22 mouse cellular contexts compared by ENCODE assay signal in genomic region chr10:46071810-46072549, GRCm38 (mm10).
A peak's percentile ranks its signal among the peaks of the same experiment; 100 is the strongest.
DNase-seq lines count a peak whose midpoint lies in the region; ATAC-seq lines count a peak whose summit lies in the region.
"Had no signal": no experiment of that assay in that cellular context is flagged by ENCODE, and none has a peak within 500 bp of the region (broad histone marks: within the 10 kb centered on the region; RNA-seq: fewer than 3 reads in every experiment).

No protein-coding gene starts in this region.

- H3K9me3 ChIP-seq in hindbrain, embryonic 13.5 days, result no peaks in the 10 kb centered on the region
- no peaks in the 10 kb centered on the region for H3K9me3 ChIP-seq in midbrain, embryonic 13.5 days
- H3K9me3 ChIP-seq in neural tube, embryonic 15.5 days (replicated peaks), result no peaks in the 10 kb centered on the region
- no peaks in the 10 kb centered on the region for H3K9me3 ChIP-seq in intestine, embryonic 15.5 days
- H3K9me3 ChIP-seq: limb, embryonic 10.5 days; liver, embryonic 13.5 days had no signal

- H3K27me3 ChIP-seq in hindbrain, embryonic 13.5 days, result no peaks in the 10 kb centered on the region
- no peaks in the 10 kb centered on the region for H3K27me3 ChIP-seq in midbrain, embryonic 13.5 days
- no peaks in the 10 kb centered on the region for H3K27me3 ChIP-seq in neural tube, embryonic 15.5 days (replicated peaks)
- no peaks in the 10 kb centered on the region for H3K27me3 ChIP-seq in intestine, embryonic 15.5 days (replicated peaks)
- H3K27me3 ChIP-seq: liver, embryonic 13.5 days; megakaryocyte, embryonic 14.5 days had no signal

- H3K9ac ChIP-seq in hindbrain, embryonic 13.5 days, result 0 out of 2 replicates have a peak overlapping the region, but pooled peaks have one; percentile 35
- no peak overlapping the region for H3K9ac ChIP-seq in midbrain, embryonic 13.5 days (replicated peaks)
- H3K9ac ChIP-seq in neural tube, embryonic 15.5 days (replicated peaks), result no peak overlapping the region
- no peak overlapping the region for H3K9ac ChIP-seq in intestine, embryonic 15.5 days
- H3K9ac ChIP-seq: liver, embryonic 13.5 days had no signal

- peaks cover 32% of the 10 kb centered on the region for H3K4me1 ChIP-seq in hindbrain, embryonic 13.5 days (replicated peaks)
- H3K4me1 ChIP-seq in midbrain, embryonic 13.5 days (replicated peaks), result peaks cover 24% of the 10 kb centered on the region
- peaks cover 16% of the 10 kb centered on the region for H3K4me1 ChIP-seq in neural tube, embryonic 15.5 days
- no peaks in the 10 kb centered on the region for H3K4me1 ChIP-seq in intestine, embryonic 15.5 days (replicated peaks)
- H3K4me1 ChIP-seq: liver, embryonic 13.5 days; megakaryocyte, embryonic 14.5 days had no signal

- no peak overlapping the region for H3K4me3 ChIP-seq in hindbrain, embryonic 13.5 days
- H3K4me3 ChIP-seq in midbrain, embryonic 13.5 days (replicated peaks), result no peak overlapping the region
- H3K4me3 ChIP-seq in neural tube, embryonic 15.5 days (replicated peaks), result no peak overlapping the region
- H3K4me3 ChIP-seq in intestine, embryonic 15.5 days (replicated peaks), result no peak overlapping the region
- H3K4me3 ChIP-seq: heart, adult 2 months; limb, embryonic 10.5 days; liver, embryonic 13.5 days; megakaryocyte, embryonic 14.5 days had no signal

- no peaks in the 10 kb centered on the region for H3K36me3 ChIP-seq in hindbrain, embryonic 13.5 days
- H3K36me3 ChIP-seq in midbrain, embryonic 13.5 days, result no peaks in the 10 kb centered on the region
- no peaks in the 10 kb centered on the region for H3K36me3 ChIP-seq in neural tube, embryonic 15.5 days
- H3K36me3 ChIP-seq in intestine, embryonic 15.5 days, result no peaks in the 10 kb centered on the region
- H3K36me3 ChIP-seq: limb, embryonic 10.5 days; liver, embryonic 13.5 days had no signal

- no peak overlapping the region for H3K4me2 ChIP-seq in hindbrain, embryonic 13.5 days
- no peak overlapping the region for H3K4me2 ChIP-seq in midbrain, embryonic 13.5 days (replicated peaks)
- H3K4me2 ChIP-seq in neural tube, embryonic 15.5 days, result no peak overlapping the region; the same call in 1 of the 2 replicates
- no peak overlapping the region for H3K4me2 ChIP-seq in intestine, embryonic 15.5 days (replicated peaks)
- H3K4me2 ChIP-seq: liver, embryonic 13.5 days had no signal

- peak overlapping the region; percentile 73 for H3K27ac ChIP-seq in hindbrain, embryonic 13.5 days
- H3K27ac ChIP-seq in midbrain, embryonic 13.5 days, result peak overlapping the region; percentile 78
- peak overlapping the region; percentile 41; the same call in 1 of the 2 replicates for H3K27ac ChIP-seq in neural tube, embryonic 15.5 days (replicated peaks)
- no peak overlapping the region for H3K27ac ChIP-seq in intestine, embryonic 15.5 days
- H3K27ac ChIP-seq: heart, adult 2 months; liver, embryonic 13.5 days had no signal

- ATAC-seq in hindbrain, embryonic 13.5 days (ENCODE audit: low FRiP score), result peak; percentile 63
- ATAC-seq in midbrain, embryonic 13.5 days, result peak; percentile 47
- ATAC-seq in neural tube, embryonic 15.5 days (ENCODE audit: low FRiP score), result peak; percentile 65; the same call in 1 of the 2 replicates
- ATAC-seq in intestine, embryonic 15.5 days, result no peak
- ATAC-seq: activated CD4-positive, CD25-positive, alpha-beta regulatory T cell, adult 4 months; lung, postnatal 0 days; Patski had no signal

- 53% methylated on average over 12 of the region's 12 CpGs for WGBS in hindbrain, embryonic 13.5 days
- WGBS in midbrain, embryonic 13.5 days, result 54% methylated on average over 12 of the region's 12 CpGs
- WGBS in neural tube, embryonic 15.5 days, result 41% methylated on average over 12 of the region's 12 CpGs
- WGBS in intestine, embryonic 15.5 days, result 74% methylated on average over 12 of the region's 12 CpGs

- DNase-seq in retina, postnatal 1 day, result peak; percentile 11
- no peak for DNase-seq in retina, embryonic 14.5 days (ENCODE audit: low spot score)
- DNase-seq in heart, postnatal 4 days, result no peak
- no peak for DNase-seq in adrenal gland, adult 8-10 months
- DNase-seq: adrenal gland, postnatal 36 days; cerebellum, adult 8-10 months; gastrocnemius, postnatal 10 days; heart, adult 2 months; kidney, adult 8-10 months; kidney, postnatal 4 days; liver, embryonic 13.5 days; right cerebral cortex, postnatal 4 days; thymus, postnatal 25 days had no signal
